Mouse (Mus musculus): ENCODE results near the gene Cdk5r1. TPM values are rescaled to one million over a fixed set of nuclear protein-coding genes. Genes with fewer than 3 reads are reported as not detected.

The Cdk5r1 gene
- total and polyA plus RNA-seq, 3 experiments: 2.8 to 23.3 (median 3.5) TPM

GRCm38 (mm10) chr11:80529149-80529548 is 52.3 kb downstream of the Cdk5r1 start:
- Histone ChIP-seq H3K9me3 (replicated peaks; ENCODE audit: low read length) (peaks cover 2% of the 10 kb centered on the region), H3K4me1 (ENCODE audit: control insufficient read depth in 1 of 2, insufficient read depth in 2 of 2) (peaks cover 0 to 7% of the 10 kb centered on the region in 2 experiments; a peak in 2 of 4 replicates), H3K36me3 (replicated peaks in 1 of 2; ENCODE audit: control insufficient read depth in 1 of 2, insufficient read depth in 1 of 2, low read length in 1 of 2) (no peaks in the 10 kb centered on the region), H3K4me2 (ENCODE audit: insufficient read depth, low read depth, poor library complexity, severe bottlenecking) (no peak overlapping the region), H3K9ac (ENCODE audit: insufficient read depth, low read depth) (no peak overlapping the region), H3K27ac (ENCODE audit: insufficient read depth, low read depth) (no peak overlapping the region), H3K27me3 (replicated peaks) (no peaks in the 10 kb centered on the region), H3K4me3 (replicated peaks in 1 of 3; ENCODE audit: low read depth in 2 of 3, low read length in 2 of 3, poor library complexity in 1 of 3) (no peak overlapping the region), H3K79me2 (replicated peaks; ENCODE audit: control insufficient read depth, extremely low read depth, insufficient read depth, poor library complexity, severe bottlenecking) (no peaks in the 10 kb centered on the region)
- in situ Hi-C loops (cut with MboI; ENCODE audit: low pct_ligation_motif_present, low pct_unique_long_range_greater_than_20kb, low sequenced_read_pairs): no loop called here
- dilution Hi-C loops (cut with MboI; ENCODE audit: extremely low pct_ligation_motif_present, extremely low pct_unique_long_range_greater_than_20kb, low sequenced_read_pairs): no loop called here
- TF ChIP-seq TBP (conservative IDR thresholded peaks at IDR 0.05; ENCODE audit: low read depth, low read length) (no peak), MEF2A (IDR thresholded peaks at IDR 0.05; ENCODE audit: borderline replicate concordance, low read depth, low read length) (no peak), MYC (IDR thresholded peaks at IDR 0.05; ENCODE audit: low read depth, low read length) (no peak), USF2 (conservative IDR thresholded peaks at IDR 0.05; ENCODE audit: low read depth, low read length) (no peak), USF1 (IDR thresholded peaks at IDR 0.05; ENCODE audit: low read depth, low read length) (no peak), MAZ (IDR thresholded peaks at IDR 0.05; ENCODE audit: low read depth, low read length) (no peak), MXI1 (IDR thresholded peaks at IDR 0.05; ENCODE audit: low read depth, low read length) (no peak), TCF12 (IDR thresholded peaks at IDR 0.05; ENCODE audit: low read depth, low read length) (no peak), ZNF384 (IDR thresholded peaks at IDR 0.05; ENCODE audit: low read depth, low read length) (no peak), MAFK (IDR thresholded peaks at IDR 0.05; ENCODE audit: insufficient replicate concordance, low read length) (no peak), PAX5 (IDR thresholded peaks at IDR 0.05; ENCODE audit: low read length) (no peak), ELF1 (IDR thresholded peaks at IDR 0.05; ENCODE audit: low read depth, low read length) (no peak), POLR2AphosphoS2 (IDR thresholded peaks at IDR 0.05; ENCODE audit: low read depth, low read length) (no peak), SMC3 (IDR thresholded peaks at IDR 0.05; ENCODE audit: low read depth, low read length) (no peak), ZC3H11A (IDR thresholded peaks at IDR 0.05; ENCODE audit: low read depth, low read length) (no peak), KAT2A (IDR thresholded peaks at IDR 0.05; ENCODE audit: insufficient replicate concordance, low read length) (no peak)
- DNase-seq (ENCODE audit: extremely low read depth): no peak

Other genes starting within 250 kb of the Cdk5r1 start
- gene Rhbdl3, start 176.1 kb upstream of the Cdk5r1 start, total RNA-seq (2012; rRNA removed): 0.88 and 1.4 TPM in 2 replicates
- 0.34 and 0.46 TPM in 2 replicates for gene Rhbdl3, start 176.1 kb upstream of the Cdk5r1 start, total RNA-seq (2014; rRNA removed)
- gene Rhbdl3, start 176.1 kb upstream of the Cdk5r1 start, polyA plus RNA-seq (2012; ENCODE audit: insufficient read length, low read depth): 0.46 and 0.70 TPM in 2 replicates
- 11.5 and 12.7 TPM in 2 replicates for gene 5730455P16Rik, start 99.0 kb upstream of the Cdk5r1 start, total RNA-seq (2012; rRNA removed)
- gene 5730455P16Rik, start 99.0 kb upstream of the Cdk5r1 start, total RNA-seq (2014; rRNA removed): 19.7 and 22.2 TPM in 2 replicates
- gene 5730455P16Rik, start 99.0 kb upstream of the Cdk5r1 start, polyA plus RNA-seq (2012; ENCODE audit: insufficient read length, low read depth): 15.0 and 19.4 TPM in 2 replicates
- 137 and 185 TPM in 2 replicates for gene Zfp207, start 93.7 kb upstream of the Cdk5r1 start, total RNA-seq (2012; rRNA removed)
- 296 and 345 TPM in 2 replicates for gene Zfp207, start 93.7 kb upstream of the Cdk5r1 start, total RNA-seq (2014; rRNA removed)
- 196 and 231 TPM in 2 replicates for gene Zfp207, start 93.7 kb upstream of the Cdk5r1 start, polyA plus RNA-seq (2012; ENCODE audit: insufficient read length, low read depth)
- gene Psmd11, start 48.4 kb upstream of the Cdk5r1 start, total RNA-seq (2012; rRNA removed): 141 and 157 TPM in 2 replicates
- 105 and 116 TPM in 2 replicates for gene Psmd11, start 48.4 kb upstream of the Cdk5r1 start, total RNA-seq (2014; rRNA removed)
- 179 and 191 TPM in 2 replicates for gene Psmd11, start 48.4 kb upstream of the Cdk5r1 start, polyA plus RNA-seq (2012; ENCODE audit: insufficient read length, low read depth)